Mouse (Mus musculus): ENCODE results near the gene Lrrc1.

Lrrc1 gene

DNA sequence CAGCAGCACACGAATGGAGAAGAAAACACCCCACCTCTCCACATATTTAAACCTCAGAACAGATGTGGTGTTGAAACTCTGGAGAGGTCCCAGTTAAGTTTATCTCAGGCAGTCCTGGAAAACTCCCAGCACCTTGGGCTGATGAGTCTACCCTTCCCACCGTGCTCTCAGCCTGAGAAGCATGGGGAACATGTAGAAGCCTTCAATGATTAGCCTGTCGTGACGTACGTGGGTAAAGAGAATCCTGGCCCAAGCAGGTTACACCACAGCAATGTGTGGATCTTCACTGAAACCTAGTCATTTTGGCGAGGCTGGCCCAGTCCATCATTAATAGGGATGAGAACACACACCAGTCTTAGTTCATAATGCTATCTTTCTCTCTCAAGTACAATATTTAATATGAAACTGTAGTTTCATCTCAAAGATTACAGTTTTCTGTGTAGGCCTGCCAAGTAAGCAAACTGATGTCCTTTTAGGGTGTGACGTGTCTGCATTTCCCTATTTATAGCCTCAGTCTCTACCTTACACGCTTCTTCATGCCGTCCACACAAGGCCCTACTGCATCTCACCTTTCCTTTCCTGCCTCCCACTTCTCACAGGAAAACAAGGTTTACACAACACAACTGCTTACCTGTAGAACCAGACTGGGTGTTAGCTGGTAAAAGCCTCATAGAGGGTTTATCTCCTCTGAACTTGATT is 125.0 kb downstream of the Lrrc1 start:
- no peak for DNase-seq

DNA sequence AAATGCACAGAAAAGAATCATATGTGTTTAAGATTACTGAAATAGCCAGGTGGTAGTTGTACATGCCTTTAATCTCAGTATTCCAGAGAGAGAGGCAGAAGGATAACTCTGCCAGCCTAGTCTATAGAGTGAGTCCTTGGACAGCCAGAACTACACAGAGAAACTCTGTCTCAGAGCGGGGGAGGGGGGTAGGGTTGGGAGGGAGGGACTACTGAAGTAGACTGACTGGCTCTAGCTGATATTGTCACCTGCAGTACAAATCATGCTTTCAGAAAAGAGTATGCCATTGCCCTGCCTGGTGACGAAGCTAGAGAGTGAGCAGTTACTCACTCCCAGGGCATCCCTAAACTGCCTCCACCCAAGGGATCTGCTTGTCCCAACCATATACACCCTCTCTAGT is 125.9 kb downstream of the Lrrc1 start:
- no peak for DNase-seq

DNA sequence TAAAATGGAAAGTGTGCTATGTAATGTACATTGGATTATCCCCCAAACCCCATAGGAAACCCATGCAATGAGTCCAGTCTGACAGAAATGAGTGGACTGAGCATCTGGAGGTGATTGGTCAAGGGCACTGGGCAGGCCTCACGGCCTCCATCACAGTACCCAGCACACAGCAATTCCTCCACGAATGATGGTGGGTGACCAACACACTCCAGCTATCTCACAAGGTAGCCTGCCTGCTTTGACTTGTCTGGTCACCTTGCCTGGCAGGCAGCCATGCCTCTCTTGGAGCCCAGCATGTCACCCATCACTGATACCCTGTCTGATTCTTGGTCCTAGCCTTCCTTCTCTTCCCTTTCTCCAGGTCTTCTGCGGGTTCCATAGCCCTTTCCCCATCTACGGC is 128.2 kb downstream of the Lrrc1 start:
- DNase-seq = no peak

DNA sequence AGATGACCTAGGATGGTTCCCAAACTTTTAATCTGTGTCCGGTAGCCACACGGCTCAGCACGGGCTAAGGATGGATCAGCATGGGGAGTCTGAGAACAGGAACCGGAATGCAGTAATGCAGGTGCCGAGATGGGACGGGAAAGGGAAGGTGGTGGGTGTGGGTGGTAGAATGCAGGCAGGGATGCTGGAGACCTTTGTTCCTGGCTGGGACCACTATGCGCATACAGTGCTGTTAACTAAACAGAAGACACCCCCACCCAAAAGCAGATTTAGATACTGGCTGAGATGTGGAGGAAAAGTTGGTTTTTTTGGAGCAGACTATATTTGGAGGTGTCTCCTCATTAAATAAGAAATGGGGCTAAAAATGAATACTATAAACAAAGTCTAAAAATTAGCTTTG is 128.7 kb downstream of the Lrrc1 start:
- DNase-seq = no peak

GRCm38 (mm10) chr9:77411830-77412425 is 132.7 kb downstream of the Lrrc1 start:
- DNase-seq = no peak

DNA sequence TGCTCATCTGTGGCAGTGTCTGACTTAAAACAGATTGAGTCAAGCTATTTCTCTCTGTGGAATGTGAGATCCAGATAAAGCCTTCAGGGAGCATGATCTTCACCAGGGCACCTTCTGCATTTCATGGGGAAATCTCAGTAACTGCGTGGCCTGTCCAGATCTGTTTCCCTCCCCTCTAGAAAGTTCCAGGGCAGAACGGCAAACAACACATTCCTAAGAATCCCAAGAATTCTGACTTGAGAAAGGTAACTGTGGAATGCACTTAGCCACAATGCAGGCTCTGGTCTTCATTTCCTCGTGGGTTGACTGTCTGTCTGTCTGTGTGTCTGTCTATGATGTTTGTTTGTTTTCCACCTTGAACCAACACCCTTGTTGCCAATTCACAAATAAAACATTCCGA is 133.7 kb downstream of the Lrrc1 start:
- DNase-seq = no peak

GRCm38 (mm10) chr9:77410524-77410923 is 134.1 kb downstream of the Lrrc1 start:
- DNase-seq = no peak

DNA sequence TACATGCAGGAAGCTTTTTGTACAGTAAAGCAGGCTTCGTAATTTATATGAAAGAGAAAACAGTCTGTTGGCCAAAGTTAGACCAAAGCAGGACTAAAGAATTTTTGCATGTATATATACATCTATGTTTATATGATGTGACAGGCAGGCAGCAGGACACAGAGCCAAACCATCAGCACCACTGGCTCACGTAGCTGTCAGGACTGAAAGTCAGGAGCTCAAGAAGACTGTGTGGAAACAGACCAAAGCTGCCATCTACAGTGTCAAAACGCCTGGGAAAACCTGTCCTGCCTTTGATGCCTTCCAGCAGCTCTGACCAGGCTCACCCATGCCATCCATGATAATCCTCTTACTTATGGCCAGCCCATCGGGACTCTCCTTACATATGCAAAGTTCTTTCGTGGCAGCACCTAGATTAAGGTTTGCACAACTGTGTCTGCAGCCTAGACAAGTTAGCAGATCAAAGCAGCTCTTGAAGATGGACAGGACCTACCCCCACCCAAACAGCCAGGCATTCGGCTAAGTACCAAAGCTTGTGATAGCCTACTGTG is 136.5 kb downstream of the Lrrc1 start:
- DNase-seq = no peak

DNA sequence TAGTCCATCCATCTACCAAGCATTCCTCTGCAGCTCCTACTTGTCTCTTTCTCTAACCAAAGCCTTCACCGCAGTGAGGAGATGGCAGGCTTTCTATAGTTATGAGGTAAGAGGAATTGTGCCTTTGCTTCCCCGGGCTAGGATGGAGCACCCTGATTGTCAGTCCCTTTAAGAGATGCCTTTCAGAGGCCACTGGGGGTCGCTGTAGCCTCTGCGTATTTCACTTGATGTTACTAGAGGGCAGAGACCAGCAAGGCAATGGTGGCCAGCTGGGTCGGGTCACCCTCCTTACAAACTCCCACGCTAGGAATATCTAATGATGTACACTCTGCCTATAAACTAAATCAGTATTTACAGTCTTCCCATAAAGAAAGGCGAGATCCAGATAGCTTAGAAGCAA is 137.8 kb downstream of the Lrrc1 start:
- DNase-seq = peak; percentile 43 to 53

DNA sequence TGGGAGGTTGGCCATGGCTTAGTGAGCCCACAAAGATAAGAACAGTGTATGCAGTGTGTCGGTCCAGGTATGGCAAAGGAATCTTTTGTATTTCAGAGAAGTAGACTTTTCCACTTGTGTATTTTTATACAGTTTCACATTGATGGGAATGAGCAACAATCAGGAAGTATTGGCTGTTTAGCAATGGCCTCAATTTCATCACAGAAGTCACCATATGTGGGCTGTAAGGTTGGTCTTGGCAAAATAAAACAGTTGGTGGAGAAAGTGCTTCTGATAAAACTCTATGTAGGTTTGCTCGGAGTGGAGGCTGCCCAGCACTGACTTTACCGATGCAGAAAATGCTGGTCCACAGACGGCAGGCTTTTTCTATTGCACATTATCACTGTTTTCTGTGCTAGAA is 140.2 kb downstream of the Lrrc1 start:
- DNase-seq = no peak

DNA sequence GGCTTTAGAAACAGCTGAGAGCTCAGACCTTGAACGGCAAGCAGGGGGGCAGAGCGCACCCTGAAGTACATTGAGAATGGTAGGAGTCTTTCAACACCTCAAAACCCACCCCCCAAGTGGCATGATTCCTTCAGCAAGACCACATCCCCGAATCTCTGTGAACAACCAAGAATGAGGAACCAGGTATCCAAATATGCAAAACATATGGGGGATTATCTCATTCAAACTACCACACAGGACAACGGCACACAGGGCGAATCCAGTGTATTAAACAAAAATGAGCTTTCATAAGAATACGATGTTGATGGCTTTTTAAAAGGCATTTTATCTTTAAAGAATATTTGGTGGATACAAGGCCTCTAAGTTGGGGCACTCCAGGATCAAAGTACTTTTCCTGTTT is 140.7 kb downstream of the Lrrc1 start:
- no peak for DNase-seq

- DNase-seq = no peak
Observed at GRCm38 (mm10) chr9:77402971-77403370, 141.7 kb downstream of the Lrrc1 start.

- no peak for DNase-seq
Observed at GRCm38 (mm10) chr9:77399801-77400200, 144.9 kb downstream of the Lrrc1 start.

- DNase-seq = no peak
Observed at GRCm38 (mm10) chr9:77398856-77399631, 145.6 kb downstream of the Lrrc1 start.

- no peak for DNase-seq
Observed at GRCm38 (mm10) chr9:77397027-77397426, 147.6 kb downstream of the Lrrc1 start.

- DNase-seq = no peak
Observed at GRCm38 (mm10) chr9:77391248-77391647, 153.4 kb downstream of the Lrrc1 start.

DNA sequence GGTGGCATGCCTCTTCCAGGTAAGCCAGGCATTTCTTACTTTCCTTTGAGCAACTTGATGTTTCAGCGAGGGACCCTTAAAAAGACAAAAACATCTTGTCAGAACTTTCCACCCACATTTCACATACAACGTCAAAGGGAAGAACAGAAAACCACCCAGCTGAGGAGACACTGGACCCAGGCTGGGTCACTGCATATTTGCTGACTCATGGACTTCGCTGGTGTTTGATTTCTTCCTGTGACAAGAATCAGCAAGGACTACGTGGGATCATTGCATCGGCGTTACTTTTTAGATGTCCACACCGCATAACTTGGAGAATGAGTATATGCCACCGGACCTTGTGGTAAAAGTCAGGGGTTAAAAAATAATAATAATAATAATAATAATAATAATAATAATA is 155.7 kb downstream of the Lrrc1 start:
- DNase-seq = no peak

GRCm38 (mm10) chr9:77386751-77387150 is 157.9 kb downstream of the Lrrc1 start:
- no peak for DNase-seq

- DNase-seq = no peak
Observed at GRCm38 (mm10) chr9:77385611-77386010, 159.1 kb downstream of the Lrrc1 start.

DNA sequence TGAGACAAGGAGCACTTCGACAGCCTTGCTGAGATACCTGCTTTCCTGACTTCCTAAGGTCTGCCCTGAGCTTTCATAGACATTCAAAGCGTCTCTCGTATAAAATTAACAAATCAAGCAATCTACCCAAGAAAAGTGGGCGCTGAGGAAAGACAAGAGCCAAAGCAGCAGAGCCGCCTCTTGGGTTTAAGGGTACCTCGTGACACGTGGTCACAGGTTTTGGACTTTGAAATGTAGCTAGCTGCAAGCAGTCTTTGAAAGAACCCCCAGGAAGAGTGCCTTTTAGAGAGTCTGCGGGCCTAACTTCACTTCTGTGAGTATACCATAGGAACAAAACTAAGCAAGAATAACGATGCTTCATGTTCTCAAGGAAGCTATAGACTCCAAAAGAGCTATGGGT is 160.0 kb downstream of the Lrrc1 start:
- no peak for DNase-seq

DNA sequence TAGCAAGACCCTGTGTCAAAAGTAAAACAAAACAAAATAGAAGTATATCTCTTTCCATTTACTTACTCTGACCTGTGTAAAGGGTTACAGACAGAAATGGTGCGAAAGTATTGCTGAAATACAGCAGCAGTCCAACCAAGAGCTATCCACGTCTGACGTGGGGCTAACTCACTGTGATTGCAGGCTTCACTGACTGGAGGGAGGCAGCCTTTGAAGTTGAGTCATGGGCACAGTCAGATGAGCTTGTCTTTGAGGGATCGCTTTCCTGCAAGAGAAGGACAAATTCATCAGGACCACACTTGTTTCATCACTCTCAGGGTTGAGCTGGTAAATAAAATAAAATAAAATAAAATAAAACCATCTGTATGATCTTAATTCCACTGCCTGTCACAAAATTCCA is 160.7 kb downstream of the Lrrc1 start:
- no peak for DNase-seq

- no peak for DNase-seq
Observed at GRCm38 (mm10) chr9:77382514-77382913, 162.2 kb downstream of the Lrrc1 start.

- peak; percentile 65 to 81 for DNase-seq
Observed at GRCm38 (mm10) chr9:77381565-77381964, 163.1 kb downstream of the Lrrc1 start.

All from lung, postnatal 4 days (tissue).